Mouse (Mus musculus) midbrain, embryonic 14.5 days (tissue): ENCODE data around the gene Sema7a. TPM values are rescaled to one million over a fixed set of nuclear protein-coding genes. Genes with fewer than 3 reads are reported as not detected.

Experiments
- ATAC-seq: fragments of 200-750 bp; cut with Nextera tagmentation; 2 replicates; pipeline ENCODE4 v1.8.0; 2017; ENCODE audit warnings: moderate number of reproducible peaks, moderate library complexity; ENCODE audit not compliant: low FRiP score, low TSS enrichment
- DNase-seq: peaks from one replicate; pipeline ENCODE4 v3.0.0-alpha.2; 2015
- H3K27ac ChIP-seq: fragments of 300-500 bp; sonication (generic); replicated peaks from 2 replicates; pipeline ENCODE4 v1.5.1; 2014; ENCODE audit warnings: mild to moderate bottlenecking, low read depth, low read length, moderate library complexity
- H3K27me3 ChIP-seq: fragments of 300-500 bp; sonication (generic); 2 replicates; pipeline ENCODE4 v1.6.1; 2014; ENCODE audit warnings: low read length, control low read depth, mixed read lengths; ENCODE audit not compliant: control insufficient read depth, insufficient read depth
- H3K36me3 ChIP-seq: fragments of 300-500 bp; sonication (generic); 2 replicates; pipeline ENCODE4 v1.6.1; 2014; ENCODE audit warnings: low read length, control low read depth; ENCODE audit not compliant: control insufficient read depth, insufficient read depth
- H3K4me1 ChIP-seq: fragments of 300-500 bp; sonication (generic); 2 replicates; pipeline ENCODE4 v1.6.1; 2014; ENCODE audit warnings: mild to moderate bottlenecking, antibody characterized with exemption, low read length, control low read depth; ENCODE audit not compliant: control insufficient read depth, insufficient read depth
- H3K4me2 ChIP-seq: fragments of 300-500 bp; sonication (generic); 2 replicates; pipeline ENCODE4 v1.6.1; 2014; ENCODE audit warnings: mild to moderate bottlenecking, low read length, moderate library complexity
- H3K4me3 ChIP-seq: fragments of 300-500 bp; sonication (generic); replicated peaks from 2 replicates; pipeline ENCODE4 v1.5.1; 2014; ENCODE audit warnings: low read depth, low read length
- H3K9ac ChIP-seq: fragments of 300-500 bp; sonication (generic); replicated peaks from 2 replicates; pipeline ENCODE4 v1.6.1; 2014; ENCODE audit warnings: mild to moderate bottlenecking, low read length, moderate library complexity
- H3K9me3 ChIP-seq: fragments of 300-500 bp; sonication (generic); 2 replicates; pipeline ENCODE4 v1.6.1; 2016; ENCODE audit warnings: low read length, control low read depth, mixed read lengths; ENCODE audit not compliant: control insufficient read depth
- WGBS: fragments of 180-500 bp; shearing (Covaris S2); extraction: QIAGEN DNeasy Blood & Tissue Kit; methylation state at CpG from one replicate; pipeline ENCODE4 v1.1.7; 2014; 5-methylcytosine and 5-hydroxymethylcytosine counted together
- polyA plus RNA-seq: library from polyadenylated mRNA; unstranded; fragments of >200 nt; fragmentation: Nextera tagmentation; extraction: Ambion mirVana; gene quantifications from 2 replicates; pipeline ENCODE4 v1.2.1, GENCODE M21; 2014

Gene Sema7a
- polyA plus RNA-seq, 1 experiment from 2014 or later: 3.7 TPM

- under 1% methylated on average over 47 of the region's 47 CpGs for WGBS
- DNase-seq: peak; percentile 94
- no peaks in the 10 kb centered on the region for H3K9me3 ChIP-seq
- H3K4me2 ChIP-seq: peak within 1 kb of the TSS; percentile 89
- H3K36me3 ChIP-seq: peaks cover 8% of the 10 kb centered on the region
- peak within 1 kb of the TSS; percentile 73 for H3K9ac ChIP-seq
- H3K27ac ChIP-seq: peak within 1 kb of the TSS; percentile 81
- peak within 1 kb of the TSS; percentile 71 for H3K4me3 ChIP-seq
- peak; percentile 88 for ATAC-seq
- H3K27me3 ChIP-seq: no peaks in the 10 kb centered on the region
- peaks cover 12% of the 10 kb centered on the region for H3K4me1 ChIP-seq
These were observed 29.4 kb upstream of the Sema7a start, which contains the start of gene Ubl7 for GRCm38 (mm10) chr9:57910254-57911160. TSS of gene Ubl7 (plus strand) at chr9:57910979.

GRCm38 (mm10) chr9:57912571-57912970, 27.3 kb upstream of the Sema7a start:
- WGBS: 86% methylated on average over 5 of the region's 5 CpGs
- no peaks in the 10 kb centered on the region for H3K27me3 ChIP-seq
- no peak overlapping the region for H3K27ac ChIP-seq
- peaks cover 12% of the 10 kb centered on the region for H3K4me1 ChIP-seq
- no peaks in the 10 kb centered on the region for H3K9me3 ChIP-seq
- no peak overlapping the region for H3K4me3 ChIP-seq
- H3K36me3 ChIP-seq: peaks cover 21% of the 10 kb centered on the region
- DNase-seq (no peak), ATAC-seq (no peak)
- no peak overlapping the region for H3K4me2 ChIP-seq
- no peak overlapping the region for H3K9ac ChIP-seq

- H3K27ac ChIP-seq: no peak overlapping the region
- no peaks in the 10 kb centered on the region for H3K27me3 ChIP-seq
- H3K4me1 ChIP-seq: no peaks in the 10 kb centered on the region
- H3K9me3 ChIP-seq: no peaks in the 10 kb centered on the region
- DNase-seq: no peak
- H3K4me3 ChIP-seq: no peak overlapping the region
- H3K36me3 ChIP-seq: peaks cover 84% of the 10 kb centered on the region
- WGBS: 93% methylated on average over 9 of the region's 9 CpGs
- no peak overlapping the region for H3K9ac ChIP-seq
- no peak for ATAC-seq
- no peak overlapping the region for H3K4me2 ChIP-seq
These were observed 18.3 kb upstream of the Sema7a start for GRCm38 (mm10) chr9:57921491-57922060.

GRCm38 (mm10) chr9:57922381-57922780, 17.5 kb upstream of the Sema7a start:
- no peak overlapping the region for H3K9ac ChIP-seq
- peaks cover 90% of the 10 kb centered on the region for H3K36me3 ChIP-seq
- DNase-seq (no peak), ATAC-seq (no peak)
- no peak overlapping the region for H3K27ac ChIP-seq
- no peaks in the 10 kb centered on the region for H3K9me3 ChIP-seq
- no peak overlapping the region for H3K4me2 ChIP-seq
- no peaks in the 10 kb centered on the region for H3K27me3 ChIP-seq
- WGBS: 93% methylated on average over 5 of the region's 5 CpGs
- no peaks in the 10 kb centered on the region for H3K4me1 ChIP-seq
- no peak overlapping the region for H3K4me3 ChIP-seq

GRCm38 (mm10) chr9:57923046-57923445, 16.9 kb upstream of the Sema7a start:
- H3K36me3 ChIP-seq: peaks cover 90% of the 10 kb centered on the region

GRCm38 (mm10) chr9:57931166-57931767, 8.6 kb upstream of the Sema7a start:
- H3K4me3 ChIP-seq: no peak overlapping the region
- DNase-seq: no peak
- H3K27me3 ChIP-seq: no peaks in the 10 kb centered on the region
- no peaks in the 10 kb centered on the region for H3K4me1 ChIP-seq
- 85% methylated on average over 5 of the region's 5 CpGs for whole genome bisulfite sequencing
- no peak overlapping the region for H3K9ac ChIP-seq
- no peak overlapping the region for H3K4me2 ChIP-seq
- H3K9me3 ChIP-seq: no peaks in the 10 kb centered on the region
- H3K36me3 ChIP-seq: peaks cover 39% of the 10 kb centered on the region
- no peak overlapping the region for H3K27ac ChIP-seq
- ATAC-seq: no peak

More at GRCm38 (mm10) chr9:57923046-57923445, 16.9 kb upstream of the Sema7a start:
- no peaks in the 10 kb centered on the region for H3K9me3 ChIP-seq
- no peak overlapping the region for H3K27ac ChIP-seq
- H3K4me1 ChIP-seq: no peaks in the 10 kb centered on the region
- H3K27me3 ChIP-seq: no peaks in the 10 kb centered on the region
- no peak overlapping the region for H3K4me3 ChIP-seq
- H3K4me2 ChIP-seq: no peak overlapping the region
- WGBS: 96% methylated on average over 3 of the region's 3 CpGs
- ATAC-seq: no peak
- no peak for DNase-seq
- H3K9ac ChIP-seq: no peak overlapping the region

- Histone ChIP-seq H3K4me1 (no peaks in the 10 kb centered on the region), H3K27me3 (no peaks in the 10 kb centered on the region), H3K9ac (no peak overlapping the region), H3K36me3 (peaks cover 30% of the 10 kb centered on the region), H3K27ac (no peak overlapping the region), H3K9me3 (no peaks in the 10 kb centered on the region), H3K4me3 (no peak overlapping the region), H3K4me2 (no peak overlapping the region)
- DNase-seq (no peak), ATAC-seq (no peak)
- 79% methylated on average over 3 of the region's 3 CpGs for WGBS
These were observed 7.7 kb upstream of the Sema7a start for GRCm38 (mm10) chr9:57932253-57932652.

GRCm38 (mm10) chr9:57932831-57933602, 6.9 kb upstream of the Sema7a start:
- no peak for DNase-seq
- 84% methylated on average over 6 of the region's 6 CpGs for WGBS
- H3K27me3 ChIP-seq: no peaks in the 10 kb centered on the region

More at GRCm38 (mm10) chr9:57932831-57933602, 6.9 kb upstream of the Sema7a start:
- no peak for ATAC-seq
- Histone ChIP-seq H3K9me3 (no peaks in the 10 kb centered on the region), H3K36me3 (peaks cover 23% of the 10 kb centered on the region), H3K27ac (no peak overlapping the region), H3K4me2 (no peak overlapping the region), H3K4me3 (no peak overlapping the region), H3K9ac (no peak overlapping the region), H3K4me1 (no peaks in the 10 kb centered on the region)
